Mouse (Mus musculus) liver, postnatal 0 days (tissue): Measurements from ENCODE around the gene Apoh. TPM values are rescaled to one million over a fixed set of nuclear protein-coding genes. Genes with fewer than 3 reads are reported as not detected.
A peak's percentile ranks its signal among the peaks of the same experiment; 100 is the strongest.

Experiments used
- ATAC-seq: fragments of 200-750 bp; cut with Nextera tagmentation; 2 replicates; pipeline ENCODE4 v1.8.0; 2017; ENCODE audit warnings: mild to moderate bottlenecking, moderate library complexity
- DNase-seq: peaks from one replicate; pipeline ENCODE4 v3.0.0-alpha.2; 2016
- H3K27ac ChIP-seq: fragments of 300-500 bp; sonication (generic); 2 replicates; pipeline ENCODE4 v1.5.1; 2014; ENCODE audit warnings: antibody characterized with exemption, moderate library complexity, mild to moderate bottlenecking, low read depth
- H3K27me3 ChIP-seq: fragments of 300-500 bp; sonication (generic); 2 replicates; pipeline ENCODE4 v1.6.1; 2014; ENCODE audit warnings: low read length, control low read depth, mixed read lengths; ENCODE audit not compliant: insufficient read depth
- H3K36me3 ChIP-seq: fragments of 300-500 bp; sonication (generic); replicated peaks from 2 replicates; pipeline ENCODE4 v1.6.1; 2014; ENCODE audit warnings: mild to moderate bottlenecking, control low read depth, low read length, moderate library complexity, mixed read lengths; ENCODE audit not compliant: insufficient read depth
- H3K4me1 ChIP-seq: fragments of 300-500 bp; sonication (generic); 2 replicates; pipeline ENCODE4 v1.6.1; 2014; ENCODE audit warnings: antibody characterized with exemption, mild to moderate bottlenecking, control low read depth; ENCODE audit not compliant: insufficient read depth
- H3K4me2 ChIP-seq: fragments of 300-500 bp; sonication (generic); 2 replicates; pipeline ENCODE4 v1.6.1; 2014; ENCODE audit warnings: low read depth, mild to moderate bottlenecking, low read length, moderate library complexity, mixed read lengths
- H3K4me3 ChIP-seq: fragments of 300-500 bp; sonication (generic); 2 replicates; pipeline ENCODE4 v1.5.1; 2014; ENCODE audit warnings: low read depth, low read length
- H3K9ac ChIP-seq: fragments of 300-500 bp; sonication (generic); replicated peaks from 2 replicates; pipeline ENCODE4 v1.6.1; 2014; ENCODE audit warnings: mild to moderate bottlenecking, moderate library complexity
- H3K9me3 ChIP-seq: fragments of 300-500 bp; sonication (generic); 2 replicates; pipeline ENCODE4 v1.6.1; 2016; ENCODE audit warnings: mild to moderate bottlenecking, control low read depth, low read length, mixed read lengths
- CTCF ChIP-seq: sonication (generic); IDR thresholded peaks from 2 replicates; pipeline ENCODE4 v1.5.1; 2016; ENCODE audit warnings: antibody characterized with exemption, low read depth
- EP300 ChIP-seq: IDR thresholded peaks from 2 replicates; pipeline ENCODE4 v1.6.1; 2016; ENCODE audit warnings: antibody characterized with exemption, low read depth, mild to moderate bottlenecking
- WGBS: fragments of 180-500 bp; shearing (Covaris S2); extraction: QIAGEN DNeasy Blood & Tissue Kit; methylation state at CpG from one replicate; pipeline ENCODE4 v1.1.7; 2014; ENCODE audit not compliant: insufficient replicate concordance; 5-methylcytosine and 5-hydroxymethylcytosine counted together
- polyA plus RNA-seq: library from polyadenylated mRNA; unstranded; fragments of >200 nt; fragmentation: Nextera tagmentation; extraction: Ambion mirVana; gene quantifications from 2 replicates; pipeline ENCODE4 v1.2.1, GENCODE M21; 2015

The Apoh gene
- polyA plus RNA-seq, 1 experiment from 2014 or later = 3,365 TPM

- Histone ChIP-seq H3K27ac (peak overlapping the region; percentile 85), H3K4me3 (peak overlapping the region; percentile 49), H3K9me3 (no peaks in the 10 kb centered on the region), H3K4me1 (no peaks in the 10 kb centered on the region), H3K4me2 (peak overlapping the region; percentile 45; the same call in 1 of the 2 replicates), H3K9ac (peak overlapping the region; percentile 68), H3K36me3 (no peaks in the 10 kb centered on the region; the same call in 1 of the 2 replicates), H3K27me3 (no peaks in the 10 kb centered on the region)
- ATAC-seq (peak; percentile 76), DNase-seq (no peak)
- whole genome bisulfite sequencing = 63% methylated on average over 7 of the region's 7 CpGs
- TF ChIP-seq CTCF (no peak), EP300 (no peak)
Measured at GRCm38 (mm10) chr11:108396076-108396829, 53.1 kb downstream of the Apoh start.

- Histone ChIP-seq H3K4me3 (no peak overlapping the region), H3K27ac (no peak overlapping the region), H3K4me2 (no peak overlapping the region), H3K9ac (no peak overlapping the region), H3K36me3 (peaks cover 26% of the 10 kb centered on the region), H3K9me3 (no peaks in the 10 kb centered on the region), H3K4me1 (no peaks in the 10 kb centered on the region; the same call in 1 of the 2 replicates), H3K27me3 (no peaks in the 10 kb centered on the region)
- DNase-seq (no peak), ATAC-seq (no peak)
- WGBS = 74% methylated on average over 7 of the region's 9 CpGs
- TF ChIP-seq EP300 = no peak
- TF ChIP-seq CTCF = no peak
Measured at GRCm38 (mm10) chr11:108409876-108410644, 66.9 kb downstream of the Apoh start.

DNA sequence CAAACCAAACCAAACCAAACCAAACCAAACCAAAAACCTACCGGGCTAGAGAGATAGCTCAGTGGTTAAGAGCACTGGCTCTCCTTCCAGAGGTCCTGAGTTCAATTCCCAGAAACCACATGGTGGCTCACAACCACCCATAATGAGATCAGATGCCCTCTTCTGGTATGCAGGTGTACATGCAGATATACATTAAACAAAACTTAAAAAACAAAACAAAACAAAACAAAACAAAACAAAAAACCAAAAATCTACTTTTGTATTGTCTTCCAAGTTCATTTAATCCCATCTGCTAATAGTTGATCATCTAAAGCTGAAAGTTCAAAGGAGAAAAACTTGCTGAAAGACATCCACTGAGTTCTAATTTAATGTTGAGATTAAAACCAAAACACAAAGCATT is 73.2 kb downstream of the Apoh start:
- no peaks in the 10 kb centered on the region for H3K27me3 ChIP-seq
- TF ChIP-seq CTCF (no peak), EP300 (no peak)
- no peak for DNase-seq
- no peaks in the 10 kb centered on the region for H3K4me1 ChIP-seq
- H3K27ac ChIP-seq = no peak overlapping the region
- no peaks in the 10 kb centered on the region for H3K9me3 ChIP-seq
- whole genome bisulfite sequencing = 71% methylated on average over 1 of the region's 1 CpGs
- ATAC-seq = no peak
- no peak overlapping the region for H3K4me2 ChIP-seq
- H3K9ac ChIP-seq = no peak overlapping the region
- peaks cover 21% of the 10 kb centered on the region for H3K36me3 ChIP-seq
- no peak overlapping the region for H3K4me3 ChIP-seq

- DNase-seq = no peak
- no peak overlapping the region for H3K4me3 ChIP-seq
- no peaks in the 10 kb centered on the region for H3K27me3 ChIP-seq
- 24% methylated on average over 1 of the region's 1 CpGs for WGBS
- no peaks in the 10 kb centered on the region for H3K4me1 ChIP-seq
- no peak overlapping the region for H3K4me2 ChIP-seq
- TF ChIP-seq CTCF (peak; percentile 69), EP300 (no peak)
- no peaks in the 10 kb centered on the region for H3K9me3 ChIP-seq
- no peak for ATAC-seq
- H3K36me3 ChIP-seq = peaks cover 8% of the 10 kb centered on the region; the same call in 1 of the 2 replicates
- no peak overlapping the region for H3K9ac ChIP-seq
- no peak overlapping the region for H3K27ac ChIP-seq
Measured at GRCm38 (mm10) chr11:108418540-108418939, 75.4 kb downstream of the Apoh start.

DNA sequence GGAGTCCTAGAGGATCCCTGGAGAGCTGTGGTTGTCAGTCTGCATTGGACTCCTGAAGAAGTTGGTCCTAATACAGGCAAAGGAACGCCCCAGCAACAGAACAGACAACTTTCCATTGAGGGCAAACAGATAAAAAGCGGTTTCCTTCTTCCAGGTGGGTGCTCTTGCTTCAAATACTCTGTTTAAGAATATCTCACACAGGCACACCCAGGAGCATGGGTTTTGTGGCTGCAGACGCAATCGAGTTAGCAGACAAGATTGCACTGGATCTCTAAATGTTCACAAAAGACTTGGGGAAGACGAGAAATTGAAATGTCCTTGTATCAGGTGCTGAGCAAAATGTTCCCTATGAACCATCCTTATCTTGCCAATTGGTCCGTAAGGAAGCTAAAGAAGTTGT is 76.1 kb downstream of the Apoh start:
- H3K4me1 ChIP-seq = no peaks in the 10 kb centered on the region
- H3K4me3 ChIP-seq = no peak overlapping the region
- no peak overlapping the region for H3K9ac ChIP-seq
- TF ChIP-seq EP300 = no peak
- TF ChIP-seq CTCF = no peak
- ATAC-seq = no peak
- no peak overlapping the region for H3K4me2 ChIP-seq
- H3K27ac ChIP-seq = no peak overlapping the region
- H3K9me3 ChIP-seq = no peaks in the 10 kb centered on the region
- no peak for DNase-seq
- H3K27me3 ChIP-seq = no peaks in the 10 kb centered on the region
- H3K36me3 ChIP-seq = peaks cover 8% of the 10 kb centered on the region; the same call in 1 of the 2 replicates
- 78% methylated on average over 6 of the region's 6 CpGs for WGBS

GRCm38 (mm10) chr11:108420751-108421150 is 77.6 kb downstream of the Apoh start:
- WGBS = 56% methylated on average over 4 of the region's 4 CpGs
- H3K4me1 ChIP-seq = peaks cover 3% of the 10 kb centered on the region; the same call in 1 of the 2 replicates
- ATAC-seq (no peak), DNase-seq (no peak)
- no peak for TF ChIP-seq EP300
- TF ChIP-seq CTCF = no peak
- no peak overlapping the region for H3K4me2 ChIP-seq
- H3K9me3 ChIP-seq = no peaks in the 10 kb centered on the region
- H3K9ac ChIP-seq = no peak overlapping the region
- no peak overlapping the region for H3K4me3 ChIP-seq
- H3K36me3 ChIP-seq = no peaks in the 10 kb centered on the region
- H3K27me3 ChIP-seq = 0 out of 2 replicates have a peak, but pooled peaks cover 3% of the 10 kb centered on the region
- no peak overlapping the region for H3K27ac ChIP-seq
